Mouse (Mus musculus) gastrocnemius, adult 2 months (tissue): ENCODE measurements around the gene Nrf1. TPM values are rescaled to one million over a fixed set of nuclear protein-coding genes. Genes with fewer than 3 reads are reported as not detected.

Experiments
- DNase-seq: peaks from one replicate; pipeline ENCODE4 v3.0.0; 2022
- H3K27ac ChIP-seq: fragments of 200-600 bp; 2 replicates; pipeline ENCODE4 v1.8.1; 2022; ENCODE audit warnings: mild to moderate bottlenecking
- H3K4me3 ChIP-seq: fragments of 200-600 bp; 2 replicates; pipeline ENCODE4 v1.8.1; 2022; ENCODE audit warnings: mild to moderate bottlenecking, moderate library complexity
- CTCF ChIP-seq: fragments of 200-600 bp; IDR thresholded peaks from 2 replicates; pipeline ENCODE4 v1.8.1; 2022; ENCODE audit warnings: antibody characterized with exemption, mild to moderate bottlenecking, moderate library complexity
- intact Hi-C: fragments of 180-260 bp; cut with DNase I; formaldehyde crosslinking; loops from one replicate; pipeline ENCODE4 v1.15.1; 2025
- long read RNA-seq, 2 experiments: library from polyadenylated mRNA; stranded (forward); transcript quantifications; one replicate each; pipeline ENCODE4 v2.0.0; 2021
- total RNA-seq, 2 experiments: library from RNA; stranded (reverse); gene quantifications; 2 replicates each; pipeline ENCODE4 v1.2.3; 2021

Nrf1 gene
- total RNA-seq: 10 to 100 TPM; 10.8 to 13.0 TPM
- long read RNA-seq, experiment 1, transcript Nrf1-211 (12 exons, 3,584 nt): minor isoform, 8 of 29 reads
- long read RNA-seq, experiment 1, transcript Nrf1-210 (12 exons, 3,295 nt): major isoform, 11 of 29 reads
- long read RNA-seq, experiment 1, partial matches to known transcripts: 1 of 29 reads
- long read RNA-seq, experiment 1, other reads (novel, unspliced or antisense): 5 of 29 reads
- long read RNA-seq, experiment 2, transcript Nrf1-210 (12 exons, 3,295 nt): major isoform, 6 of 17 reads
- long read RNA-seq, experiment 2, partial matches to known transcripts: 2 of 17 reads
- long read RNA-seq, experiment 2, other reads (novel, unspliced or antisense): 5 of 17 reads

DNA sequence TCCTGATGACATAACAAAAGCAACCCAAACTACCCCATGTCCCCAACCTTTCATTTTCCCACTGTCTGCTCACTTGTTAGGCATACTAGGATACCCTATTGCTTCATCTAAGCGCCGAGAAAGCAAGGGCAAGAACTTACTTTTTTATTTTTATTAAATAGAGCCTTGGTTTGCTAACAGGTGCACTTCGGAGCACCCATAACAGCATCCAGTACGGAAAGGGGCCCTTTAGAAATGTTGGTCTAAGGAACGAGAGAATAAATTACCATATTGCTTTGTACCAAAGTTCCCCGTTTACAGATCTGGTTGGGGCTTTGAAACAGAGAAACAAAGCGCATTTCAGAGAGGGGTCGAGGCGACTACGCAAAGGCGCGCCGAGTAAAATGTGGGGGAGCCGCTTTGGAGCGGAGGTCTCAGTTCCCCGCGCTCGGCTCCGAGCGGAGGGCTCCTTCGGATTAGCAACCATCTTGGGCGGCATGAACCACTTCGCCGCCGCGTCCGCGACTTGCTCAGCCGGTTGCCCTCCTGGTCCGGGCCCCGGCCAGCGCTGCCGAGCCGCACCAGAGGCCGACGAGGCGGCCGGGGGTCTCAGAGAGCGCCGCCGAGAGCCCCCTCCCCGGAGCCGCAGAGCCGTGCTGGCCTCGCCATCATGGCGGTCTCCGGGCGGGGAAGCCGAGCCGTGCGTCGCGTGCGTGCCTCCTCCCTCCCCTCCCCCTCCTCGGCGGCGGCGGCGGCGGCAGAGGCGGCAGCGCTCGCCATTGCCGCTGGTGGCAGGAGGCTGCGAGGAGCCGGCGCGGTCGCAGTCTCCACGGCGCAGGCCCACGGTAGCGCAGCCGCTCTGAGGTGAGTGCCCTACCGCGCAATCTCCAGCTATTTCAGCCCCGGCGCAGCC lies at the start of gene Nrf1:
Gene Nrf1, plus strand, starts transcription at position 718 of the 892 bp plus-strand sequence.
- intact Hi-C loops: no loop called here
- peak; percentile 44; the same call in 1 of the 2 replicates for TF ChIP-seq CTCF
- DNase-seq: peak; percentile 96
- Histone ChIP-seq H3K27ac (peak within 1 kb of the TSS; percentile 97), H3K4me3 (peak within 1 kb of the TSS; percentile 80)

DNA sequence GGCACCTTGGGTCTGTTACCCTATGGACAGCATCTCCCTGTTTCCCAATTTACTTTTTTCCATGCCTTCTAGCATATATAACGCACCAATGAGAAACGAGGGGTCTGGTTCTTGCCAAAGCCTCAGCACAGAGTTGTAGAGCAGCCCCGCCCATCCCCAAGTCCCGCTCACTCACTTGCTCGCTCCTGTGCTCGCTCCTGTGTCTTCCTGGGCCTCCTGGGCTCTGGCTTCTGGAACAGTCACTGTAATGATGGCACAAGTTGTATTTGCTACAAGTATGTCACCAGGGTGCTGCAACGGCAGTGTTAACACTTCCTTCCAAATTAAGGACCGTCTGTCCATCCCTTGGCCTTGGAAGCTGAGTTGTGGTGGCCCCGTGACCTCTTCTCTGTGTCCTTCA lies 49.6 kb upstream of the Nrf1 start:
- intact Hi-C loops: loop anchor here (10.0 kb wide), 1 partner anchor 87 kb away; no protein-coding TSS in a partner anchor
- Histone ChIP-seq H3K4me3 (peak overlapping the region; percentile 51), H3K27ac (no peak overlapping the region)
- TF ChIP-seq CTCF: peak; percentile 42
- peak; percentile 30 for DNase-seq

DNA sequence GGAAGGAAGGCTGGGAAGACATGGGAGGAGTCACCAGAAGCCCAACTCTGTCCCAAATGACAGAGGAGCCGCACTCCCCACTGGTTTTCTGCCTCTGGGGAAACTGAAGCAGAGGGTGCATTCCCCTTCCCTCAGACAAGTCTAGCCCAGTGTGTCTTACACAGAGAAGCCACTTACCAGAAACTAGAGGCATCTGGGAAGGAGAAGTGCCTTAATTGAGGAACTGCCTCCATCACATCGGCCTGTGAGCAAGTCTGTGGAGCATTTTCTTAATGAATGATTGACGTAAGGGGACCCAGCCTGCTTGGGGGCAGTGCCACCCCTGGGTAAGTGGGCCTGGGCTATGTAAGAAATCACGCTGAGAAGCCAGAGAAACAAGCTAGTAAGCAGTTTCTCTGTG lies 49.0 kb upstream of the Nrf1 start:
- H3K27ac ChIP-seq: no peak overlapping the region
- TF ChIP-seq CTCF: no peak
- H3K4me3 ChIP-seq: no peak overlapping the region
- no peak for DNase-seq
- intact Hi-C loops: loop anchor here (10.0 kb wide), 1 partner anchor 86 kb away; no protein-coding TSS in a partner anchor

DNA sequence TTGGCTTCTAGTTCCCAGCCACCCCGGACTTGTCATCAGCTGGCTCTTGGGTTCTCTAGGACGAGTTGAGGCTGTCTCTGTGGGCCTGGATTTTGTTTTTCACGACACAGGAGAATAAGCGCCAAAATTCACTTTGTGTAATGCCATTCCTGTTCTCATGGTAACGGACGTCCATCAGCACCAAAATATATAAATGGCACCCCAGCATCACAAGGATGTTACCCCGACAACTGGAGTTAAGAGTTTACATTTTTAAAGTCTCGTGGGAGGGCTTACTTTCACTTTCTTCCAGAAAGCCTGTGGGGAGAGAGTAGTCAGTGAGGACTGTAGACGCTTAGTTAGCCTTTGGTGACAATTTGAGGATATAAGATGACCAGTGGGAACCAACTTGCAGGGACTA lies 45.2 kb upstream of the Nrf1 start:
- no peak for DNase-seq
- Histone ChIP-seq H3K27ac (no peak overlapping the region), H3K4me3 (no peak overlapping the region)
- TF ChIP-seq CTCF: no peak
- intact Hi-C loops: no loop called here

DNA sequence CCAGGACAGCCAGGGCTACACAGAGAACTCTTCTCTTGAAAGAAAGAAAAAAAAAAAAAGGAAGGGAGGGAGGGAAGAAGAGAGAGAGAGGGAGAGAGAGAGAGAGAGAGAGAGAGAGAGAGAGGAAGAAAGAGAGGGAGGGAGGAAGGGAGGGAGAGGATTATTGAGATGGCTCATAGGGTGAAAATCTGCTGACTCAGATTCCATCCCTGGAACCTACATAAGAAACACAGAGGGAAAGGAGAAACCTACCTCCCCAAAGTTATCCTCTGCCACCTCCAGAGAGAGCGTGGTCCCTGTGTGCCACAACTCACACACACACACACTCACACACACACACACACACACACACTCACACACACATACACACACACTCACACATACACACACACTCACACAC lies 41.9 kb upstream of the Nrf1 start:
- Histone ChIP-seq H3K27ac (no peak overlapping the region), H3K4me3 (no peak overlapping the region)
- DNase-seq: no peak
- intact Hi-C loops: no loop called here
- no peak for TF ChIP-seq CTCF

DNA sequence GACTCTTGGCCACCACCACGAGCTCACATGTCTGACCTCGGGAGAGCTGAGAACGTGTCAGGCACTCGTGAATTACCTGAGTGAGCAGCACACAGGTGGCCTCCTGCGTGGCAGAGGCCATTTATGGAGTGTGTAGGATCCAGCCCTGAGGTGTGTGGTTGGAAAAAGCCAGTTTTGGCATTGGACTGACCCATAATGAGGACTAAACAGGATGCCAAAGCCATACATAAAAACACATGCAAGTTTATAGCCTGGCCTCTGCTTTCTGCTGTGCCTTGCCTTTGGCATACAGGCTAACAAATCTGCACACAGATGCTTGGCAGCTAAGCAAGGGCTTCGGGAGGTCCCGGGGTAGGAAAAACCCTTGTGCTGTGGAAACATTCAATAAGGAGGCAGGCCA lies 38.6 kb upstream of the Nrf1 start:
- H3K27ac ChIP-seq: no peak overlapping the region

DNA sequence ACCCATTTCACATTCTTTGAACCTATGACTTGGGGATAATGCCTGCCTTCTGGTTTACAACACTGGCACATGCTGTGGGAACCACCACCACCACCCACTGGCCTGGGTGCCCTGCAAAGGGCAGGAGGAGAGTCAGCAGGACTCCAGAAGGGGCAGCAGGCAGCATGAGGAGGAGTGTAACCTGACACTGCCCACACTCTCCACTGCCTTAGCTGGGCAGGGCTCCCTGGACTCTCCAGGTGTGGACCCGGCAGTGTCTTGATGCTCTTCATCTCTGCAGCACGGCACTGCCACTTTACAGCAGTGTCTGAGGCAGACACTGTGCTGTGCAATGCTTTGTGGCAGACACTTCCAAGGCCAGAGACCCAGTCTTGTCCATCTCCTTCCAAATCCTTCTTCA lies 34.3 kb upstream of the Nrf1 start:
- intact Hi-C loops: no loop called here
- no peak for DNase-seq
- Histone ChIP-seq H3K4me3 (no peak overlapping the region), H3K27ac (no peak overlapping the region)
- no peak for TF ChIP-seq CTCF

More for the DNA sequence above, 38.6 kb upstream of the Nrf1 start:
- no peak for DNase-seq
- TF ChIP-seq CTCF: no peak
- H3K4me3 ChIP-seq: no peak overlapping the region
- intact Hi-C loops: no loop called here

DNA sequence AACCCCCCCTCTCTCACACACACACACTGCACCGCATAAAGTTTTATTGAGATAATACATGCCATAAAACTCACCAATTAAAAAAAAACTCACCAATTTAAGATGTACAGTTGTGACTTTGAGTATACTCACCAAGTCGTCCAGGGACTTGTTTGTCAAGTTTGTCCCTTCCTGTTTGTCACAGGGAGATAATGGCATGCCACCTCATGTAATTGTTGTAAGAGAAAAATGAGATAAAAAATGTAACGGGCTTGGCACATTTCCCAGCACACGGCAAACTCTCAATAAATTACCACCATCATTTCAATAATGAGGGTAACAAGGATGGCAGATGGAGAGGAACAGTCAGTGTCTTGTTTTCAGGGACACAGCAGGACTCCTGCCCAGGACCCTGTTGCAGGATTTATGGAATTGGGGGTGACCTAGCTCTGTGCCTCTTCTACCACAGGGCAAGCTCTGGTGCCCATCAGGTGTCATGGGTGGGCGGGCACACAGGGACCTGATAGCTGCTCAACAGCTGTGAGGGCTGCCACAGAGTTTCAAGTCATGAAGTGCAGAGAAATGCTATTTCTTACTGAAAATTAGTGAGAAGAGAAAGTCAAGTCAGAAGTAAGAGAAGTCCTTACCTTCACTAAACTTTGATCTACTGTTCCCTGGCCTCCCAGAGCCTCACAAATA lies 33.5 kb upstream of the Nrf1 start:
- H3K4me3 ChIP-seq: no peak overlapping the region
- intact Hi-C loops: no loop called here
- TF ChIP-seq CTCF: no peak
- H3K27ac ChIP-seq: no peak overlapping the region
- DNase-seq: no peak

DNA sequence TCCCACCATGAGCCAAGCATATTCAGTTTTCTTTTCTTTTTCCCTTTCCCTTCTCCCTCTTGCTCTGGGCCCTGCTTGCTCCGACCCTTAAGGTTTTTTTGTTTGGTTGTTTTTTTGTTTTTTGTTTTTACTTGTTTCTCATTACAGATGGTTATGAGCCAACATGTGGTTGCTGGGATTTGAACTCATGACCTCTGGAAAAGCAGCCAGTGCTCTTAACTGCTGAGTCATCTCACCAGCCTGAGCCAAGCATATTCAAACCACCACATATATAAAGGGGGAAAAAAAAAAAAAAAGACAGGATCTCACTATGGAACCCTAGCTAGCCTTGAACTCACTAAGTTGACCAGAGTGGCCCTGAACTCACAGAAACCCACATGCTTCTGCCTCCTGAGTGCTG lies 26.5 kb upstream of the Nrf1 start:
- no peak for DNase-seq
- Histone ChIP-seq H3K4me3 (no peak overlapping the region), H3K27ac (no peak overlapping the region)
- intact Hi-C loops: no loop called here
- TF ChIP-seq CTCF: no peak

DNA sequence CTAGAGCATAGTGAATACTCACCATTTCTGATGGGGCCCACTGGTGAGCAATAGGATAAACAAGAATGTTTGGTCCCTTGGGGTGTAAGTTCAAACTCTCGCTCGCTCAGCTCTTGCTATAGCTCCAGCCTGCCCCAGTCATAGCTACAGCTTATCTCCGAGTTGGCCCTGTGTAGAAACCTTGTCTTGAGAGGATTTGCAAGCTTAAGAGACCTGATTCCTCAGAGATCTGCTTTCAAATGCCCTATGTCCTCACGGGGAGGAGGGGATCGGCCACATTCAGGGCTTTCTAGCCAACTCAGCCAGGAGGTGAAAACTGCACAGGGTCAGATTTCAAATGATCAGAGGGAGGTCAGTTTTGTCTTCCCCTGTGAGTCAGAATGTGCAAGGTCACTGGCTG lies 26.1 kb upstream of the Nrf1 start:
- Histone ChIP-seq H3K27ac (no peak overlapping the region), H3K4me3 (no peak overlapping the region)
- no peak for TF ChIP-seq CTCF
- intact Hi-C loops: no loop called here
- no peak for DNase-seq

DNA sequence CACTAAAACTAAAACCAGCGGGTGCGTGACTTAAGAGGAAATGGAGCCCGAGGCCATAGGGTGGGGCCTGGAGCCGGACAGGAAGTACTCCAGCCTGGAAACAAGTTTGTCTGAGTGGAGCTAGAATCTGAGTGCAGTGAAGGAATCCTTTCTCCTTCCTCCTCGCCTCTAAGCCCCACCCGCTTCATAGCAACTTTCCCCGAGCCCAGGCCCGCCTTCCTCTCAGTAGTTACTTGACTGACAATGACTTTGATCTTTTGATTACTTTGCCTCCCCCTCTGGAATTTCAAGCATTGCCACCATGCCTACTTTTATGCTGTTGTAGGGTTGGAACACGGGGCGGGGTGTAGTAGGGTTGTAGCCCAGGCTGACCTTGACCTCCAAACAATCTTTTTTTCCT lies 21.0 kb upstream of the Nrf1 start:
- intact Hi-C loops: no loop called here
- Histone ChIP-seq H3K4me3 (peak overlapping the region; percentile 17; the same call in 1 of the 2 replicates), H3K27ac (no peak overlapping the region)
- no peak for TF ChIP-seq CTCF
- DNase-seq: peak; percentile 23

DNA sequence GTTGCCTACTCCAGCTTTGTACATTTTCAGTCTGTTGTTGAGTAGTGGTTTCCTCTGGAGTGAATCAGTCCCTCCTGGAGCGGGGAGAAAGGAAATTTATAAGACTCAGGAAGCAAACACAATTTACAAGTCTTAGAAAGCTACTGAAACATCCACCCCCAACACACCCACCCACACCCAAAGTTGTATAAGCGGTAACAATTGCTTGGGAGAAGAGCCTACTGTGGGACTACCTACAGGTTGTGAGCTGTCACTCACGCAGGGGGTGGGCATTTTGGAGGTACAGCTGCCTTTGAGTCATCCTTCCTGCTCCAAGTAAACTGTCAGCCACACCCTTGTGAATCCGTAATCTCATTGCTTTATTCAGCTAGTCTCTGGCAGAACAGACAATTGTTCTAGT lies 19.4 kb upstream of the Nrf1 start:
- no peak for DNase-seq
- TF ChIP-seq CTCF: no peak
- intact Hi-C loops: no loop called here
- H3K4me3 ChIP-seq: no peak overlapping the region
- no peak overlapping the region for H3K27ac ChIP-seq

DNA sequence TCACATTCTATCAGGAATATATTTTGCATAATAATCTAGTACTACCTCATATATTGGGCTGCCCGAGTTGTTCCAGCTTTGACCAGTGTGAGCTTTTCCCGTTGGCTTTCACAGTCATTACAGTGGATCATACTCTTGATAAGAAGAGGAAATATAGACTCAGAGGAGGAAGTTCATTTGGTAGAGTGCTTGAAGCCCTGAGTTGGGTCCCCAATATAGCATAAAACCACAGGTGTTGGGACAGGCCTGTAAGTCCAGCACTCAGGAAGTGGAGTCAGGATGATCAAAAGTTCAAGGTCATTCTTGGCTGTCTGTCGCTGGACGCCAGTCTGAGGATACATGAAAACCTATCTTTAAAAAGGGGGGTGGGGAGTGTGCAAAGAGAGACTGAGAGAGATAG lies 12.7 kb upstream of the Nrf1 start:
- DNase-seq: no peak
- no peak overlapping the region for H3K27ac ChIP-seq
- intact Hi-C loops: no loop called here
- TF ChIP-seq CTCF: no peak
- H3K4me3 ChIP-seq: no peak overlapping the region
